Mouse (Mus musculus): ENCODE results near the gene Phgdh.

Gene Phgdh

GRCm38 (mm10) chr3:98282422-98282821 lies 57.4 kb downstream of the Phgdh start:
- no peak for DNase-seq

- peak; percentile 58 for DNase-seq
These were observed 58.7 kb downstream of the Phgdh start for GRCm38 (mm10) chr3:98280933-98281678.

DNA sequence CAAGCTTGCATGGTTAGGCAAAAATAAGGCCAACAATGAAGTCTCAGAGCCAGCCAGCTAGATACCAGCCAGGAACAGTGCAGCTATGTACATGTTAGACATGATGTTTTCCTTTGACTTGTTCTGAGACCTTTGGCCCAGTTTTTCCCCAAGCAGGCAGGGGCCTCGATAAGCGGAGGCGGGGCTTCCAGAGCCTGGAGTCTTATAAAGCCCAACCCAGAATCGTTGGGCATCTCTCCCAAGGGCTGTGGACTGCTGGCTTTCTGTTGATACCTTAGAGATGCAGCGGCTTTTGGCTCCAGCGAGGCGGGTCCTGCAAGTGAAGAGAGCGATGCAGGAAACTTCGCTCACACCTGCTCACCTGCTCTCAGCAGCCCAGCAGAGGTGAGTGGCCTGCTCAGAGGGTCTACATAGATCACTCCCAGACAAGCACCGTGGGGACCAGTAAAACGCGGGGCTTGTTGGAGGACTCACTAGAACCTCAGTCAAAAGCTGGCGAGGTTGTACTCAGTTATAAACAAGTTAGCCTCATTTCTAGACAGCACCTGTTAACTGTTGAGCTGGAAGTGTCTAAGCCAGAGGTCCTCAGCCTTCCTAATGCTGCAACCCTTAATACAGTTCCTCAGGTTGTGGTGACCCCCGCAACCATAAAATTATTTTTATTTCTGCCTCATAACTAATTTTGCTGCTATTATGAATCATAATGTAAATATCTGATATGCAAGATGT lies 59.4 kb downstream of the Phgdh start, which contains the start of gene Hmgcs2:
Gene Hmgcs2 (plus strand): TSS at position 232 of the 729 bp plus-strand sequence.
- DNase-seq = no peak

GRCm38 (mm10) chr3:98279682-98280081 lies 60.1 kb downstream of the Phgdh start:
- no peak for DNase-seq

DNA sequence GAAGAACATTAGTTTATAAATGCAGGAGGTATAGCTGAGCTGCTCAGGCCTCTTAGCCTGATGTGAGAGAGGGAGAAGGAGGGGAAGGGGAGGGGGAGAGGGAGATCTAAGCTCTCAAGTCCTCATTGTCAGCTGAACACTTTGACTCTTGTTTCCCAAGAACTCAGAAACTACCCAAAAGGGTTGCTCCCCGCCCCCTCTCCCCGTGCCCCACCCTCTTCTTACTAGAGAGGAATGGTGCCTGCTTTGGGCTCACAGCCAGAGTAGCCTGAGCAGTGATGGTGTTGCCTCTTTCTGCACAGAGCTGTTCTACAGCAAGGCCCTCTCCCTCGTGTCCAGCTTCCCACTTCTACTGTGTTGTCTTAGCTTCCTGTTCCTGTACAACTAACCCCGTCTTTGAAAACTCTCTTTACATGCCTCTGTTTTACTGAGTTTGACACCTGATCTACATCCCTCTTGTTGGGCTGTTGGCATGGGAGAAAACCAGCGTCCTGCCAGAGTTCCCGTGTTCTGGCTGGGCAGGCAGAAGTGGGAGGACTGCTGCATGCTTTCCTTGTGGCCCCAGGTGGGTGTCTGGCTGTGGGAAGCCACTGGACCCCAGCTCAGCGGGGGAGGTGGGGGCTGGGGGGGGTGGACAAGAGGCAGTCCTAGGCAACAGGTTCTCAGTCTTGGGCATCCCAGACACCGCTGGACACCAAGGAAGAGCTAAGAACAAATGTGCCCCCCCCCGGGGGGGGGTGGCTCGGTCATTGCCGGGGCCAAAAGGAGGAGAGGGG lies 66.0 kb downstream of the Phgdh start:
- no peak for DNase-seq

DNA sequence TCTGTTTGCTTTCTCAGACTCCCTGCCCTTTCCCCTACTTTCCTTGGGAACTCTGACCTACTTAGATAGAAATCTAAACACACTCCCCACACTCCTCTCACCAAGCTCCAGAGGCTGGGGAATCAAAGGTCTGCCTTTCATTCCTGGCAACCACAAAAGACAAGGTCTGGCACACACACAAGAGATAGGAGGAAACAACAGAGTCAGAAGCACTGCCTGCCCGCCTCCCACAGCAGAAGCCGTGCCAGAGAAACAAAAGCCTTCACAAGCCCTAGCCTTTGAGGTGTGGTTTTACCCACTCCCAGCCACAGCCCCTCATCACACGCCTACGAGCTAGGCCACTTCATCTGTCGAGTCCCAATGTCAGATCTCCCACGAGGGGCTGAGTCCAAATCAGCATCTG lies 72.5 kb downstream of the Phgdh start:
- no peak for DNase-seq
